Mouse (Mus musculus) kidney, embryonic 15.5 days (tissue): ENCODE results near the gene Fibin. TPM values are rescaled to one million over a fixed set of nuclear protein-coding genes. Genes with fewer than 3 reads are reported as not detected.

Experiments
- polyA plus RNA-seq: library from polyadenylated mRNA; unstranded; fragments of >200 nt; fragmentation: Nextera tagmentation; extraction: Ambion mirVana; gene quantifications from 2 replicates; pipeline ENCODE4 v1.2.1, GENCODE M21; 2015

Fibin gene
- polyA plus RNA-seq, 1 experiment from 2014 or later: 24.0 TPM

Other genes starting within 250 kb of the Fibin start
- 0.10 and 0.14 TPM in 2 replicates for gene Bbox1, start 48.6 kb downstream of the Fibin start, polyA plus RNA-seq
- gene Slc5a12, start 234.1 kb upstream of the Fibin start, polyA plus RNA-seq: 0.84 and 1.4 TPM in 2 replicates